Mouse (Mus musculus) midbrain, postnatal 0 days (tissue): Measurements from ENCODE around the gene Ehmt2. TPM values are rescaled to one million over a fixed set of nuclear protein-coding genes. Genes with fewer than 3 reads are reported as not detected.
"Not testable (repeated sequence)": the region's sequence is repeated elsewhere in the genome, so short reads cannot be mapped to it uniquely, and the experiment has no call there.

Source experiments
- ATAC-seq: fragments of 200-750 bp; cut with Nextera tagmentation; 2 replicates; pipeline ENCODE4 v1.8.0; 2017; ENCODE audit warnings: moderate number of reproducible peaks, mild to moderate bottlenecking, moderate TSS enrichment, moderate library complexity; ENCODE audit not compliant: low FRiP score
- DNase-seq: peaks from one replicate; pipeline ENCODE4 v3.0.0-alpha.2; 2015; ENCODE audit warnings: low spot score
- H3K27ac ChIP-seq: fragments of 300-500 bp; sonication (generic); 2 replicates; pipeline ENCODE4 v1.5.1; 2014; ENCODE audit warnings: low read depth, mild to moderate bottlenecking, low read length, mixed read lengths
- H3K27me3 ChIP-seq: fragments of 300-500 bp; sonication (generic); 2 replicates; pipeline ENCODE4 v1.6.1; 2014; ENCODE audit warnings: low read length, control low read depth, mixed read lengths; ENCODE audit not compliant: insufficient read depth
- H3K36me3 ChIP-seq: fragments of 300-500 bp; sonication (generic); 2 replicates; pipeline ENCODE4 v1.6.1; 2014; ENCODE audit warnings: low read length, control low read depth, mixed read lengths; ENCODE audit not compliant: insufficient read depth
- H3K4me1 ChIP-seq: fragments of 300-500 bp; sonication (generic); 2 replicates; pipeline ENCODE4 v1.6.1; 2014; ENCODE audit warnings: mild to moderate bottlenecking, control low read depth, antibody characterized with exemption, low read length, mixed read lengths; ENCODE audit not compliant: insufficient read depth
- H3K4me2 ChIP-seq: fragments of 300-500 bp; sonication (generic); 2 replicates; pipeline ENCODE4 v1.6.1; 2014; ENCODE audit warnings: low read depth, mild to moderate bottlenecking, low read length, mixed read lengths; ENCODE audit not compliant: poor library complexity, severe bottlenecking
- H3K4me3 ChIP-seq: fragments of 300-500 bp; sonication (generic); 2 replicates; pipeline ENCODE4 v1.5.1; 2014; ENCODE audit warnings: low read depth, mild to moderate bottlenecking, low read length, moderate library complexity
- H3K9ac ChIP-seq: fragments of 300-500 bp; sonication (generic); replicated peaks from 2 replicates; pipeline ENCODE4 v1.6.1; 2014; ENCODE audit warnings: mild to moderate bottlenecking, low read length, moderate library complexity, mixed read lengths; ENCODE audit not compliant: poor library complexity, severe bottlenecking
- H3K9me3 ChIP-seq: fragments of 300-500 bp; sonication (generic); 2 replicates; pipeline ENCODE4 v1.6.1; 2016; ENCODE audit warnings: low read length, control low read depth
- CTCF ChIP-seq: IDR thresholded peaks from 2 replicates; pipeline ENCODE4 v1.5.1; 2016; ENCODE audit warnings: antibody characterized with exemption, mild to moderate bottlenecking
- WGBS: fragments of 180-500 bp; shearing (Covaris S2); extraction: QIAGEN DNeasy Blood & Tissue Kit; methylation state at CpG from one replicate; pipeline ENCODE4 v1.1.7; 2014; 5-methylcytosine and 5-hydroxymethylcytosine counted together
- polyA plus RNA-seq: library from polyadenylated mRNA; unstranded; fragments of >200 nt; fragmentation: Nextera tagmentation; extraction: Ambion mirVana; gene quantifications from 2 replicates; pipeline ENCODE4 v1.2.1, GENCODE M21; 2015
- total RNA-seq: library from RNA; depleted of rRNA; stranded (reverse); fragments of >200 nt; gene quantifications from 2 replicates; pipeline ENCODE4 v1.2.3, GENCODE M21; 2014

The Ehmt2 gene
- total and polyA plus RNA-seq, 2 experiments from 2014 or later: 69.0 to 375 TPM

- H3K9me3 ChIP-seq: no peaks in the 10 kb centered on the region
- H3K27ac ChIP-seq: peak overlapping the region; percentile 91
- 0 out of 2 replicates have a peak, but pooled peaks have one; percentile 10 for TF ChIP-seq CTCF
- WGBS: under 1% methylated on average over 32 of the region's 45 CpGs
- peaks cover 15% of the 10 kb centered on the region for H3K4me1 ChIP-seq
- H3K4me2 ChIP-seq: peak overlapping the region; percentile 81
- H3K4me3 ChIP-seq: peak overlapping the region; percentile 83
- H3K36me3 ChIP-seq: peaks cover 3% of the 10 kb centered on the region; the same call in 1 of the 2 replicates
- no peaks in the 10 kb centered on the region for H3K27me3 ChIP-seq
- DNase-seq (no peak), ATAC-seq (no peak)
- H3K9ac ChIP-seq: peak overlapping the region; percentile 87
Observed at GRCm38 (mm10) chr17:34899053-34899889, 1.0 kb downstream of the Ehmt2 start.

- DNase-seq (peak; percentile 3), ATAC-seq (no peak)
- H3K9me3 ChIP-seq: no peaks in the 10 kb centered on the region
- no peaks in the 10 kb centered on the region for H3K27me3 ChIP-seq
- H3K4me3 ChIP-seq: peak overlapping the region; percentile 83
- no peak overlapping the region for H3K27ac ChIP-seq
- H3K4me1 ChIP-seq: peaks cover 15% of the 10 kb centered on the region
- H3K36me3 ChIP-seq: peaks cover 6% of the 10 kb centered on the region; the same call in 1 of the 2 replicates
- TF ChIP-seq CTCF: no peak
- H3K9ac ChIP-seq: peak overlapping the region; percentile 87
- H3K4me2 ChIP-seq: peak overlapping the region; percentile 81
- WGBS: 0% methylated on average over 5 of the region's 5 CpGs
Observed at GRCm38 (mm10) chr17:34899890-34900243, 1.6 kb downstream of the Ehmt2 start.

- H3K27me3 ChIP-seq, H3K9me3 ChIP-seq, H3K27ac ChIP-seq, DNase-seq, H3K9ac ChIP-seq, H3K4me2 ChIP-seq, ATAC-seq, H3K4me3 ChIP-seq: not testable (repeated sequence)
- H3K4me1 ChIP-seq: peaks cover 12% of the 10 kb centered on the region
- H3K36me3 ChIP-seq: peaks cover 15% of the 10 kb centered on the region
Observed at GRCm38 (mm10) chr17:34900826-34901225, 2.6 kb downstream of the Ehmt2 start.

GRCm38 (mm10) chr17:34901948-34902347 is 3.7 kb downstream of the Ehmt2 start:
- DNase-seq, H3K4me1 ChIP-seq, H3K9me3 ChIP-seq, H3K27ac ChIP-seq, H3K4me3 ChIP-seq, ATAC-seq, H3K27me3 ChIP-seq, H3K9ac ChIP-seq, H3K4me2 ChIP-seq: not testable (repeated sequence)
- peaks cover 26% of the 10 kb centered on the region for H3K36me3 ChIP-seq
- WGBS: 97% methylated on average over 9 of the region's 10 CpGs

- no peaks in the 10 kb centered on the region for H3K9me3 ChIP-seq
- no peak overlapping the region for H3K4me3 ChIP-seq
- no peak overlapping the region for H3K4me2 ChIP-seq
- H3K4me1 ChIP-seq: no peaks in the 10 kb centered on the region
- H3K27ac ChIP-seq: no peak overlapping the region
- no peaks in the 10 kb centered on the region for H3K27me3 ChIP-seq
- DNase-seq (no peak), ATAC-seq (no peak)
- H3K36me3 ChIP-seq: peaks cover 36% of the 10 kb centered on the region
- H3K9ac ChIP-seq: no peak overlapping the region
- no peak for TF ChIP-seq CTCF
- WGBS: 94% methylated on average over 9 of the region's 9 CpGs
Observed at GRCm38 (mm10) chr17:34902895-34903294, 4.6 kb downstream of the Ehmt2 start.

- no peak overlapping the region for H3K27ac ChIP-seq
- no peak for DNase-seq
- H3K9me3 ChIP-seq: no peaks in the 10 kb centered on the region
- WGBS: 86% methylated on average over 10 of the region's 10 CpGs
- H3K36me3 ChIP-seq: peaks cover 75% of the 10 kb centered on the region
- H3K4me3 ChIP-seq: no peak overlapping the region
- no peak for ATAC-seq
- H3K27me3 ChIP-seq: no peaks in the 10 kb centered on the region
- no peaks in the 10 kb centered on the region for H3K4me1 ChIP-seq
- no peak overlapping the region for H3K9ac ChIP-seq
- no peak overlapping the region for H3K4me2 ChIP-seq
- TF ChIP-seq CTCF: no peak
Observed at GRCm38 (mm10) chr17:34910982-34911381, 12.7 kb downstream of the Ehmt2 start.
